Mouse (Mus musculus) large intestine, adult 2 months (tissue): ENCODE results near the gene Smyd4. TPM values are rescaled to one million over a fixed set of nuclear protein-coding genes. Genes with fewer than 3 reads are reported as not detected.
A peak's percentile ranks its signal among the peaks of the same experiment; 100 is the strongest.

Source experiments
- DNase-seq: peaks from one replicate; pipeline ENCODE4 v3.0.0-alpha.2; 2012; ENCODE audit warnings: low read depth, low spot score
- WGBS: fragments of 180-500 bp; shearing (Covaris S2); methylation state at CpG from one replicate; pipeline ENCODE4 v1.1.7; 2018; 5-methylcytosine and 5-hydroxymethylcytosine counted together
- polyA plus RNA-seq: library from polyadenylated mRNA; depleted of rRNA; stranded (reverse); fragments of >200 nt; gene quantifications from 2 replicates; pipeline ENCODE4 v1.2.3, GENCODE M21; 2012; rRNA removed

Smyd4 gene
- polyA plus RNA-seq, 1 experiment: 1.6 TPM

DNA sequence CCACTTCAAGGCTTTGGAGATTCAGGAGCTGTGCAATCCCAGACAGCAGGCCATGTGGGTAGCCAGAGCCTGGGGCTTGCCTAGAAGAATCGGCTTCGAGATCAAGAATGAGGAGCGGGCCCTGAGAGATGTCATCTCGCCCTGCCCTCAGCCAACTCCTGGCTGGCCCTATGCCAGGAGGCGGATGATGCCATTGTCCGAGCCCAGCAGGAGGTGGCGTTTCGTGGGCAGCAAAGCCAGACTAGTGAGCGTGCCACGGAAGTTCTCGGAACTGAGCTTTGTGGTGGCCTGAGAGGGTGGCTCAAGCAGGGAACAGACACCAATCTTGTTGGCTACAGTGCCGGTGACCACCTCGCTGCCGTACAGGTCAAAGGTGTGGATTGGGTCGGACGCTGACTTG lies 93.4 kb downstream of the Smyd4 start:
- 87% methylated on average over 16 of the region's 16 CpGs for WGBS
- no peak for DNase-seq

DNA sequence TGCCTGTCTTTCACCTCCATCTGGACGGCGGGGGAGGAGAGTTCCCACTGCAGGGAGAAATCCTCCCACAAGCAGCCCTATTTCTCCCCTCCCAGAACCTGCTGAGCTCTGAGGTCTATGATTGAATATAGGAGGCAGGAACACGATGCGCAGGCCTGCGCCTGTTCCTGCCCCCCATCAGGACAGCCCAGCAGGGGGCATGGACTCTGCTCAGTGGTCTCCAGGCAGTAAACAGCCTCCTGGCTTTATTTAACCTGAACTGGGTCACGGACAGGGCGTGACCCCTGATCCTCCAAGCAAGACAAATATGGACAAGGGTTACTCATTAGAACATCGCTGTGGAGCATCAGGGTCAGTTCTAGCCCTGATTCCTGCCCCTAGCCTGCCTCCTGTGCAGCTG lies 95.5 kb downstream of the Smyd4 start:
- 83% methylated on average over 8 of the region's 8 CpGs for WGBS
- no peak for DNase-seq

DNA sequence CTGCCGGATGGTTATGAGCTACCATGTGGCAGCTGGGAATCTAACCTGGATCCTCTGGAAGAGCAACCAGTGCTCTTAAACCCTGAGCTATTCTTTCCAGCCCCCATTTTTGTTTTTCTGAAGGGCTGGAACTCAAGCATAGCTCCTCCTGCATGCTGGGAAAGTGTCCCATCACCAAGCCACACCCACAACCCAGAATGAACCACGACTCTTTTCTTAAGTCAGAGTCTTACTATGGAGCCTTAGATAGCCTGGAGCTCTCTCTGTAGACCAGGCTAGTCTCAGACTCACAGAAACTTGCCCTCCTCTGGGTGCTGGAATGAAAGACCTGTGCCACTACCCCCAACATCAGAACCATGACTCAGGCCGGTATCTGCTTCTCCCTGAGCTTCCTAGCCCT lies 100.3 kb downstream of the Smyd4 start:
- DNase-seq: no peak
- WGBS: 70% methylated on average over 3 of the region's 3 CpGs

DNA sequence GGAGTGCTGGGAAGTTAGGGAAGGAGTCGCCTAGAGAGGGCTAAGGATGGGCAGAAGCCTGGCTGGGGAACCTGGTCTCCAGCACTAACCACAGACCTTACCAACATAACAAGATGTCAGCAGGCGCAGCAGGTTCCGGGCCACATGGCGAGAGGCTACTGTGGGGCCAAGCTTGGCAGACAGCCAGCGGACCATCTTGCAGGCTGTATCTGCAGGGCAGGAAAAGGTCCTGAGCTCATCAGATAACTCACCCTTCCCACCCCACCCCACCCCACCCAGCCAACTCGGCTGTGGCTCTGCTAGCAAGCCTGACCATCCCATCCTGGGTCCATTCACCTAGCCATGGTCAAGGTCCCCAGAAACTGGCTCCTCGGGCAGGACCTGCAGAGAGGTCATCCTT lies 101.5 kb downstream of the Smyd4 start:
- DNase-seq: no peak
- 77% methylated on average over 7 of the region's 7 CpGs for WGBS

DNA sequence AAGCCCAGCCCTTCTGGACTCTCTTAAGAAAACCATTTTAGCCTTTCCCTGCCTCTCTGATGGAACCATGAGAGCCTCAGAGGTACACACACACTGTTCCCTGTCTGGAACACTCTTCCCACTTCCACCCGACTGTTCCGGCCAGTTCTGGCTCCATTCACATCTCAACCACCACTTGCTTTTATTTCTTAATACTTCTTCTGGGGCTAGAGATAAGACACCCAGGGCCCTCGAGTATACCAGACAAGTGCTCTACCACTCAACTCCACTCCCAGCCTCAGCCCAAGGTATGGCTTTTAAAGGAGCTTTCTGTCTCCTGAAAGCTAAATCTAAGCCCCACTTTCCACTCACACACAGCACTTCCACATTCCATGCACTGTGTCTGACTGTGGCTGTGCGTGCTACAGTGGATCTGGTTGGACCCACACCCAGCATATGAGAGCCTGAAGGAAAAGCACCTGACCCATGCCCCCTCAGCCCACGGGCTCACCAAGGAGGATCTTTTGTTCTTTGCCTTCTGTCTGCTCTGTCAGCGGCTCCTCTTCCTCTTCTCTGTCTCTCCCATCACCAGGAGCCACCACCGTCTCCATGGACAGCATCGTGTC lies 102.2 kb downstream of the Smyd4 start:
- 80% methylated on average over 8 of the region's 8 CpGs for WGBS
- DNase-seq: no peak

DNA sequence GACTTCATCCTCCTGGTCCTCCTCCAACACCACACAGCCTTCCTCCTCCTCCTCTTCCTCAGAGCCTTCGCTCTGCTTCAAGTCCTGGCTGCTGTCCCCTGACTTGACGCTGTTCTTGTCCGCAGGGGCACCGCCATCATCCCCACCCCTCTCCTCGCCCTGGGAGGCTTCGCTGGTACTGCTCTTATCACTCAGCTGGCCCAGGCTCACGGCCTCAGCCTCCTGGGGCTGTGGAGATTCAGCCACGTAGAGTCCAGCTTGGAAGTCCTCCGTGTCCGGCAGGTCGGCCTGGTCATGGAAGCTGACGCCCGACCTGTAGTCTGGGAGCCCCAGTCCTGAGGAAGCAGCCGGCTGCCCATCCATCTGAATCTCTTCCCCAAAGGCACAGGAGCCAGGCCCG lies 102.7 kb downstream of the Smyd4 start:
- 92% methylated on average over 15 of the region's 15 CpGs for WGBS
- no peak for DNase-seq

DNA sequence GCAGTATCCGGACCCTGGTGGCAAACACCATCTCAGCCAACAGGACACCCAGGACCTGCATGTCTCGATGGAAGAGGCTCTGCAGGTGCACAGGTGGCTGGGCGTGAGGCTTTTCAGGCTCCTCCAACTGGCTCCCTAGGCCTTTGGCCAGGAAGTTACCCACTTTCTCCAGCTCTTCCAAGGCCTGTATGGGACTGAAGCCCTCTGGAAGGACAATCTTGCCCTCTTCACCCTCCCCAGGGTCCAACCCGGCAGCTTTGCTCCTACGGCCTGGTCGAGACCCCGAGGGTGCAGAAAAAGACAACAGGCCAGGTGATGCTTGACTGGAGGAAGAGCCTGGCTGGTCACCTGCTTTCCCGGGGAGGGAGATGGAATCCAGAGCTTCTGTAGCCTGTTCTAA lies 103.8 kb downstream of the Smyd4 start:
- whole genome bisulfite sequencing: 91% methylated on average over 8 of the region's 8 CpGs
- DNase-seq: no peak

DNA sequence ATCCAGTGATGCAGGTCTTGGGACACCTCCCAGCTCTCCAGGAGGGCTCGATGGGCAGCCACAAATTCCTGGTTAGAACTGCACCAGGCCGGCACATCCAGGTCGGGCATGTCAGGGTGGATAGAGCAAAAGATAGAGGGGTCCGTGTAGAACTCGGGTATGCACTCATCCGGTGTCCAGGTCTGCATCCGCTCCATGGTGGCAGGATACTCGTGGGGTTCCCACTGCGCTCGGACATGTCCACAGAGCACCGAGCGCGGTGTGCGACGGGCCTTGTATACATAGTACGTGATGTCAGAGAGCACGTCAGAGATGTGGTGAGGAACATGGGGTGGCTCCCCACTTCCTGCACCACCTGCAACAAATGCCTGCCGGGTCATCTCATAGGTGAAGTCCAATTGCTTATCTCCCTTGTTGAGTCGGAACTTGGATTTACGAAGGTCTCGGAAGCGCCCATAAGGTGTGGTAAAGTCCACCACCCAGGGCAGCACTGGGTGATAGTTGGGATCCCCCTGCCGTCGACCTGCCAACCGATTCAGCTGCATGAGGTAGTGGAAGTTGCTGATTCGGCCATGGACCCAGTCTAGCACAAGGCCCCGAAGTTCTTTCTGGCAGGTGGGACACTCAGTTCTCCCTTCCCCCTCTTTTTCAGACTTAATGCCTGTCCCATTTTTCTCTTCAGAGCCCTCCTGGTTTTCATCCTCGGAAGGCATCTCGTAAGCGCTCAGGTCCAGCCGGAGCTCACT lies 104.8 kb downstream of the Smyd4 start:
- WGBS: 94% methylated on average over 31 of the region's 31 CpGs
- no peak for DNase-seq

DNA sequence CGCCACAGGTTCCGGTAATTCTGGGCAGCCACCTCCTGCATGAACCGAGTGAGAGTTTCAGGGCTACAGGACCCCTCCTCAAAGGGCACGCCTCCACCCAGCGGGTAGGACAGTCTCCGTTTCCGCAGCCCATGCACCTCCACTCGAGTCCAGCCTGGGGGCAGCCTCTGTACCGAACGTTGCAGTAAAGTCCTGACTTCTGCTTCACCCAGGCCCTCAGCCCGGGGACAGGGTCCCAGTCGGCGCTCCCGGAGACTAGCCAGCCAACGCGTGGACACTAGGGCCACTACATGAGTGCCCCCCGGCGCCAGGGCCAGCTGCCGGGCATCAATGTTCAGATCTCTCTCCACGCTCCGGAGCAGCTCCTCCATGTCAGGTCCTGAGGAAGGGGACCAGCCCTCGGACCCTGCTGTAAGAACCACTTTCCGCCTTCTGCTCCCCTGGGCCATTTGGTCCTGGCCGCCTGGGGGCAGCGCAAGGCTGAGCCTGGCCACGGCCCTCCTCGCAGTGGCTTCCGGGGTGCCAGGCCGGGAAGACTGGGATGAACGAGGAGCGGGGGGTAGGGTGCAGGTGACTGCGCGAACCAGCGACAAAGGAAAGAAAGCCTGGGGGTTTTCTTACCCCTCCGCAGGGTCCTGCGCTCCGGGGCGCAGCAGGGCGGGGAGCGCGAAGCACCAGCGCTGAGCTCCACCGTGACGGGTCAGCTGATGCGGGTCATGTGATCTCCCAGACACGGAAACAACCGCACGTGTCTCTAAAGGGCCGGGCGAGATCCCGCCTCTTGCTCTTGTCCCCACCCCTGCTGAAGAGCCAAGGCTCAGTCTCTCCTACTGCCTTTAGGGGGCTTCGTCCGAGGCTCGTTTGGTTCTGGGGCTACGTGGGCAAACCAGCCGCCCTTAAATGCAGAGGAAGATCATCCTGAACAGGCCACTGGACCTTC lies 106.0 kb downstream of the Smyd4 start, which contains the start of gene Wdr81:
Gene Wdr81, minus strand, starts transcription at position 727 of the 940 bp plus-strand sequence.
- 2% methylated on average over 56 of the region's 56 CpGs for WGBS

More for the DNA sequence above, 106.0 kb downstream of the Smyd4 start, which contains the start of gene Wdr81:
- DNase-seq: peak; percentile 91

Other genes starting within 250 kb of the Smyd4 start
- 13.2 and 15.0 TPM in 2 replicates for gene Hic1, start 178.9 kb upstream of the Smyd4 start, polyA plus RNA-seq
- gene Ovca2, start 169.6 kb upstream of the Smyd4 start, polyA plus RNA-seq: 23.8 and 34.4 TPM in 2 replicates
- 24.8 and 29.7 TPM in 2 replicates for gene Dph1, start 157.2 kb upstream of the Smyd4 start, polyA plus RNA-seq
- 4.1 and 5.9 TPM in 2 replicates for gene Rtn4rl1, start 154.7 kb upstream of the Smyd4 start, polyA plus RNA-seq
- gene Rpa1, start 109 bp upstream of the Smyd4 start, polyA plus RNA-seq: 16.4 and 18.6 TPM in 2 replicates
- 12.0 and 12.7 TPM in 2 replicates for gene Serpinf1, start 74.3 kb downstream of the Smyd4 start, polyA plus RNA-seq
- gene Serpinf2, start 91.2 kb downstream of the Smyd4 start, polyA plus RNA-seq: 2.8 and 3.8 TPM in 2 replicates
- 9.4 and 10.8 TPM in 2 replicates for gene Wdr81, start 106.3 kb downstream of the Smyd4 start, polyA plus RNA-seq
- 20.6 and 48.3 TPM in 2 replicates for gene Tlcd2, start 113.3 kb downstream of the Smyd4 start, polyA plus RNA-seq
- gene Prpf8, start 138.4 kb downstream of the Smyd4 start, polyA plus RNA-seq: 51.2 and 77.9 TPM in 2 replicates
- 8.9 and 11.3 TPM in 2 replicates for gene Rilp, start 161.7 kb downstream of the Smyd4 start, polyA plus RNA-seq
- 3.8 and 5.9 TPM in 2 replicates for gene Scarf1, start 165.1 kb downstream of the Smyd4 start, polyA plus RNA-seq
- 122 and 330 TPM in 2 replicates for gene Slc43a2, start 183.3 kb downstream of the Smyd4 start, polyA plus RNA-seq
- gene Pitpna, start 239.7 kb downstream of the Smyd4 start, polyA plus RNA-seq: 168 and 190 TPM in 2 replicates